Mouse (Mus musculus) spleen, adult 18-20 months (tissue): ENCODE results near the gene Pxdn.

Experiments used
- DNase-seq, 2 experiments: peaks; one replicate each; pipeline ENCODE4 v3.0.0; 2022; ENCODE audit warnings: mixed read lengths in 2 of 2

Pxdn gene

GRCm38 (mm10) chr12:30027721-30028340, 90.4 kb downstream of the Pxdn start:
- DNase-seq, result no peak

GRCm38 (mm10) chr12:30029111-30029510, 91.7 kb downstream of the Pxdn start:
- DNase-seq, result no peak

GRCm38 (mm10) chr12:30030571-30030970, 93.2 kb downstream of the Pxdn start:
- no peak for DNase-seq

GRCm38 (mm10) chr12:30034681-30035080, 97.3 kb downstream of the Pxdn start:
- DNase-seq, result no peak

GRCm38 (mm10) chr12:30035406-30035805, 98.0 kb downstream of the Pxdn start:
- DNase-seq, result no peak

- DNase-seq, result no peak
These were observed 98.6 kb downstream of the Pxdn start for GRCm38 (mm10) chr12:30035841-30036568.

- DNase-seq, result no peak
These were observed 99.2 kb downstream of the Pxdn start for GRCm38 (mm10) chr12:30036569-30037055.

- no peak for DNase-seq
These were observed 102.2 kb downstream of the Pxdn start for GRCm38 (mm10) chr12:30039565-30039964.

- no peak for DNase-seq
These were observed 102.7 kb downstream of the Pxdn start for GRCm38 (mm10) chr12:30040150-30040549.

- DNase-seq, result no peak
These were observed 111.4 kb downstream of the Pxdn start for GRCm38 (mm10) chr12:30048848-30049247.

GRCm38 (mm10) chr12:30049818-30050217, 112.4 kb downstream of the Pxdn start:
- DNase-seq, result no peak

GRCm38 (mm10) chr12:30050235-30050634, 112.8 kb downstream of the Pxdn start:
- DNase-seq, result no peak

GRCm38 (mm10) chr12:30054761-30055540, 117.5 kb downstream of the Pxdn start:
- DNase-seq, result no peak

- no peak for DNase-seq
These were observed 120.6 kb downstream of the Pxdn start for GRCm38 (mm10) chr12:30058044-30058443.

GRCm38 (mm10) chr12:30061503-30062117, 124.2 kb downstream of the Pxdn start:
- DNase-seq, result no peak

GRCm38 (mm10) chr12:30062118-30062505, 124.7 kb downstream of the Pxdn start:
- no peak for DNase-seq
